Mouse (Mus musculus): ENCODE data around the gene Arl5a.
A peak's percentile ranks its signal among the peaks of the same experiment; 100 is the strongest.

The Arl5a gene

GRCm38 (mm10) chr2:52424747-52425522 is at the start of gene Arl5a:
Gene Arl5a, minus strand, starts transcription at chr2:52424901.
- peak; percentile 83 to 87 for DNase-seq

GRCm38 (mm10) chr2:52471545-52472291 is 47.0 kb upstream of the Arl5a start:
- no peak for DNase-seq

- DNase-seq: no peak
Observed at GRCm38 (mm10) chr2:52470044-52470560, 45.4 kb upstream of the Arl5a start.

- no peak for DNase-seq
Observed at GRCm38 (mm10) chr2:52467629-52468028, 42.9 kb upstream of the Arl5a start.

GRCm38 (mm10) chr2:52461206-52461967 is 36.7 kb upstream of the Arl5a start:
- no peak for DNase-seq

- no peak for DNase-seq
Observed at GRCm38 (mm10) chr2:52455606-52456479, 31.1 kb upstream of the Arl5a start.

- DNase-seq: no peak
Observed at GRCm38 (mm10) chr2:52449818-52450217, 25.1 kb upstream of the Arl5a start.

GRCm38 (mm10) chr2:52448916-52449315 is 24.2 kb upstream of the Arl5a start:
- DNase-seq: no peak

GRCm38 (mm10) chr2:52446648-52447047 is 21.9 kb upstream of the Arl5a start:
- no peak for DNase-seq

GRCm38 (mm10) chr2:52442125-52442524 is 17.4 kb upstream of the Arl5a start:
- no peak for DNase-seq

- DNase-seq: no peak
Observed at GRCm38 (mm10) chr2:52440420-52441015, 15.8 kb upstream of the Arl5a start.

- DNase-seq: no peak
Observed at GRCm38 (mm10) chr2:52438437-52438836, 13.7 kb upstream of the Arl5a start.

GRCm38 (mm10) chr2:52438013-52438412 is 13.3 kb upstream of the Arl5a start:
- no peak for DNase-seq

GRCm38 (mm10) chr2:52435919-52436632 is 11.4 kb upstream of the Arl5a start:
- no peak for DNase-seq

- DNase-seq: no peak
Observed at GRCm38 (mm10) chr2:52433365-52433764, 8.7 kb upstream of the Arl5a start.

GRCm38 (mm10) chr2:52427383-52427782 is 2.7 kb upstream of the Arl5a start:
- DNase-seq: no peak

- DNase-seq: no peak
Observed at GRCm38 (mm10) chr2:52426041-52426440, 1.3 kb upstream of the Arl5a start.

- no peak for DNase-seq
Observed at GRCm38 (mm10) chr2:52425523-52425795, 758 bp upstream of the Arl5a start.

- DNase-seq: no peak
Observed at GRCm38 (mm10) chr2:52424248-52424728, 413 bp downstream of the Arl5a start.

GRCm38 (mm10) chr2:52423611-52424247 is 972 bp downstream of the Arl5a start:
- DNase-seq: no peak
